Mouse (Mus musculus) C2C12 (cell line): Measurements from ENCODE around the gene Slc19a2.

Experiments
- CEBPB ChIP-seq: IDR thresholded peaks from one replicate; pipeline ENCODE4 v1.6.1; 2011; ENCODE audit warnings: low read depth, mild to moderate bottlenecking, control low read depth, moderate library complexity
- CTCF ChIP-seq: IDR thresholded peaks from one replicate; pipeline ENCODE4 v1.5.1; 2011; ENCODE audit not compliant: control insufficient read depth, insufficient read depth, insufficient read length
- FOSL1 ChIP-seq: IDR thresholded peaks from one replicate; pipeline ENCODE4 v1.8.0; 2011; ENCODE audit warnings: mild to moderate bottlenecking, low read length; ENCODE audit not compliant: poor library complexity, insufficient read depth, severe bottlenecking
- MAX ChIP-seq: IDR thresholded peaks from one replicate; pipeline ENCODE4 v1.6.1; 2011; ENCODE audit warnings: mild to moderate bottlenecking, control low read depth
- MYOD1 ChIP-seq: IDR thresholded peaks from one replicate; pipeline ENCODE4 v1.6.1; 2011; ENCODE audit warnings: low read depth; ENCODE audit not compliant: control insufficient read depth, insufficient read length
- MYOG ChIP-seq: IDR thresholded peaks from one replicate; pipeline ENCODE4 v1.6.1; 2011; ENCODE audit not compliant: control insufficient read depth, insufficient read length; ENCODE audit errors: extremely low read depth
- USF1 ChIP-seq: IDR thresholded peaks from one replicate; pipeline ENCODE4 v1.6.1; 2011; ENCODE audit warnings: low read depth, mild to moderate bottlenecking, control low read depth, moderate library complexity

DNA sequence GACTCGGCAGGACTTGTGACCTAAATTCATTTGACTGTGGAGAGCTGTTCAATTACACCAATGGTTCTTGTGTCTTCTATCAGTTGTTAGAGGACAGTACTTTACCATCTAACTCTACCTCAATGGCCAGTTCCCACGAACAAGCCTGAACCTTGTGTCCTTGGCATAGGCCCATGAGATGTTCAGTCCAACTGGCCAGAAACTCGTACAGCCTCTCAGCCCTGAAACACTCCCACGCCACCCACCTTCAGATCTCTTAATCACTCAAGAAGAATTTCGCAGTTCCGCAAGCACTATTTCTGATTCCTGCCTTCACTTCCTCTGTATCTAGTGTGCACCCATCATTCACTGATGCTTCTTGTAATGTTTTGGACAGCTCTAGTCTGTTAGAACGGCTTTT is 12.8 kb upstream of the Slc19a2 start:
- TF ChIP-seq MAX (no peak), CTCF (no peak), CEBPB (no peak), MYOD1 (no peak), USF1 (no peak), MYOG (no peak), FOSL1 (no peak)
